Mouse (Mus musculus): ENCODE measurements around the gene Rbm15.

DNA sequence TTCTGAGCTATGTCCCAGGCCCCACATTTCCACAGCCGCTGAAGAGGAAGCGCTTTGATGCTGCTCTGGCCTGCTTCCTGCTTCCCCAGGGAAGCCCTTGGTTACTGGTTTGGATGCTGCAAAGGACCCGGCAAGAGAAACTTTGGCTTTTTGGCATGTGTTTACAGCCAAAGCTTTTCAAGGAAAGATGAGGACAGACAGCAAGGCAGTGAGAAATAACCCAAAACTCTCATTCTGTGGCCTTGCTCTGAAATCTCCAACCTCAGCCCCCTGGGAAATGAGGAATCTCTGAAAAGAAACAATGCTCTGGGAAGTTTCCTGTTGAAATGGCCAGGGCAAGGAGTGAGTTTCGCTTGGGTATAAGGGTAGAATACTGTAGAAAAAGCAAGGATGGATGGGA is 26.9 kb upstream of the Rbm15 start:
- TF ChIP-seq CTCF (IDR thresholded peaks at IDR 0.05; ENCODE audit: insufficient read depth, low read depth, low read length) (no peak), POLR2A (IDR thresholded peaks at IDR 0.05; ENCODE audit: insufficient read depth, low read depth, low read length) (no peak)

Measured in olfactory bulb, adult 2 months (tissue).